Mouse (Mus musculus) ES-E14 (cell line): ENCODE measurements around the gene Ppm1l. TPM values are rescaled to one million over a fixed set of nuclear protein-coding genes. Genes with fewer than 3 reads are reported as not detected.
A peak's percentile ranks its signal among the peaks of the same experiment; 100 is the strongest.

ENCODE experiments used
- DNase-seq: peaks from one replicate; pipeline ENCODE4 v3.0.0-alpha.2; 2013; ENCODE audit warnings: low read depth, low spot score
- H3K27ac ChIP-seq: 2 replicates; pipeline ENCODE4 v1.5.1; 2012; ENCODE audit warnings: low read depth, mild to moderate bottlenecking, low read length, moderate library complexity, mixed read lengths; ENCODE audit not compliant: poor library complexity, insufficient read depth, severe bottlenecking
- H3K36me3 ChIP-seq: 2 replicates; pipeline ENCODE4 v1.6.1; 2012; ENCODE audit warnings: mild to moderate bottlenecking, low read length, moderate library complexity, mixed read lengths; ENCODE audit not compliant: control insufficient read depth, poor library complexity, insufficient read depth, severe bottlenecking
- H3K4me1 ChIP-seq, 2 experiments: fragments of 150-350 bp in 1 of 2; sonication (generic) in 1 of 2; 2 replicates each; pipeline ENCODE4 v1.6.1; 2012; ENCODE audit warnings: low read length in 2 of 2, mild to moderate bottlenecking in 1 of 2, mixed read lengths in 1 of 2; ENCODE audit not compliant: control insufficient read depth in 2 of 2, insufficient read depth in 2 of 2, poor library complexity in 1 of 2
- H3K4me3 ChIP-seq, 2 experiments: fragments of 150-350 bp in 1 of 2; sonication (generic) in 1 of 2; 2 replicates each; pipeline ENCODE4 v1.5.1; 2012; ENCODE audit warnings: low read length in 2 of 2, low read depth in 1 of 2, mild to moderate bottlenecking in 1 of 2, mixed read lengths in 1 of 2; ENCODE audit not compliant: insufficient read depth in 1 of 2, poor library complexity in 1 of 2, severe bottlenecking in 1 of 2
- H3K9ac ChIP-seq: 2 replicates; pipeline ENCODE4 v1.6.1; 2012; ENCODE audit warnings: low read depth, mild to moderate bottlenecking, low read length, mixed read lengths; ENCODE audit not compliant: poor library complexity, insufficient read depth, severe bottlenecking
- H3K9me3 ChIP-seq: fragments of 150-350 bp; sonication (generic); 2 replicates; pipeline ENCODE4 v1.6.1; 2012; ENCODE audit warnings: low read depth, mild to moderate bottlenecking, low read length; ENCODE audit not compliant: control insufficient read depth, insufficient read depth
- CHD2 ChIP-seq: IDR thresholded peaks from 2 replicates; pipeline ENCODE4 v1.6.1; 2014; ENCODE audit warnings: mild to moderate bottlenecking, low read depth, low read length, inconsistent platforms
- HCFC1 ChIP-seq: IDR thresholded peaks from 2 replicates; pipeline ENCODE4 v1.6.1; 2012; ENCODE audit warnings: low read length, inconsistent platforms, borderline replicate concordance; ENCODE audit not compliant: insufficient read depth
- MAFK ChIP-seq: IDR thresholded peaks from 2 replicates; pipeline ENCODE4 v1.6.1; 2014; ENCODE audit warnings: mild to moderate bottlenecking, low read depth, low read length, inconsistent platforms; ENCODE audit not compliant: insufficient read depth
- ZC3H11A ChIP-seq: IDR thresholded peaks from 2 replicates; pipeline ENCODE4 v1.6.1; 2012; ENCODE audit warnings: low read depth, mild to moderate bottlenecking, inconsistent platforms, low read length, borderline replicate concordance
- ZNF384 ChIP-seq: IDR thresholded peaks from 2 replicates; pipeline ENCODE4 v1.6.1; 2012; ENCODE audit warnings: low read depth, low read length, inconsistent platforms
- in situ Hi-C, 2 experiments: fragments of 600-800 bp; cut with MboI; formaldehyde crosslinking; loops; one replicate each; pipeline ENCODE4 v1.15.1; 2025; ENCODE audit warnings: low sequenced_read_pairs in 2 of 2, inconsistent platforms in 1 of 2; ENCODE audit not compliant: unreplicated experiment in 2 of 2
- total RNA-seq: library from RNA; depleted of rRNA; stranded (reverse); fragments of 300-350 nt; gene quantifications from 2 replicates; pipeline ENCODE4 v1.2.3, GENCODE M21; 2012

The Ppm1l gene
- total RNA-seq, 1 experiment = 5.6 TPM

DNA sequence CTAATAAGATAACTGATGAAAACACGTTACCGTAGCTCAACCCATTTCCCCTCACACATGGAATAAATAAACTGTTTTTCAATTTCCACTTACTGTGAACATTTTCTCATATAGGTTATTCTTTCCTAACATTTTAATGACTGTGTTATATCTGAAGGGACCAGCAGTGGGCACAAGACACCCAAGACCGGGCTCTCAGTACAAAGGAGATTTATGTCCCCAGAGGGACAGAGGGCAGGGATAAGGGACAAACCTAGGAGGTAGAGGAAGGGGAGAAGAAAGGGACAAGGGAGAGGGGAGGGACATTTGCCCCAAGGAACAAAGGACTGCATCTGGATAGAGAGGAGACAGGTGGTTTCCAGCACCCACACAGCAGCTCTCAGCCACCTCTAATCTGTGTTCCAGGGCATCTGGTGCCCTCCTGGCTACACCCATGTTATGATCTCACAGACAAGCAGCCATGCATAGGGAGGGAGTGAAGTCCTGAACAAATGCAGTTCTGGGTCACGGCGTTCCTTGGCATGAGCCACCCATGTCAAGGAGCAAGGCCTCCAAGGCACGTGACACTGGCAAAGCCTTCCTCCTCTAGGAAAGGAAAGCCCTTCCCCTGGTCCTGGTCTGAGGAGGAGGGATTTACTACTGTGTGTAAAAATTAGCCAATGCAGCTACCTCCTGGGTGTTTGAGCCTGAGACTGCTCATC is 174.5 kb downstream of the Ppm1l start:
- Histone ChIP-seq H3K4me1 (no peaks in the 10 kb centered on the region), H3K27ac (no peak overlapping the region), H3K36me3 (no peaks in the 10 kb centered on the region), H3K9ac (no peak overlapping the region), H3K9me3 (no peaks in the 10 kb centered on the region), H3K4me3 (no peak overlapping the region)
- TF ChIP-seq HCFC1 = no peak
- DNase-seq = no peak
- in situ Hi-C loops = loop anchor here in 1 of 2 experiments (25.0 kb wide), 1 partner anchor 229 kb away; no protein-coding TSS in a partner anchor

DNA sequence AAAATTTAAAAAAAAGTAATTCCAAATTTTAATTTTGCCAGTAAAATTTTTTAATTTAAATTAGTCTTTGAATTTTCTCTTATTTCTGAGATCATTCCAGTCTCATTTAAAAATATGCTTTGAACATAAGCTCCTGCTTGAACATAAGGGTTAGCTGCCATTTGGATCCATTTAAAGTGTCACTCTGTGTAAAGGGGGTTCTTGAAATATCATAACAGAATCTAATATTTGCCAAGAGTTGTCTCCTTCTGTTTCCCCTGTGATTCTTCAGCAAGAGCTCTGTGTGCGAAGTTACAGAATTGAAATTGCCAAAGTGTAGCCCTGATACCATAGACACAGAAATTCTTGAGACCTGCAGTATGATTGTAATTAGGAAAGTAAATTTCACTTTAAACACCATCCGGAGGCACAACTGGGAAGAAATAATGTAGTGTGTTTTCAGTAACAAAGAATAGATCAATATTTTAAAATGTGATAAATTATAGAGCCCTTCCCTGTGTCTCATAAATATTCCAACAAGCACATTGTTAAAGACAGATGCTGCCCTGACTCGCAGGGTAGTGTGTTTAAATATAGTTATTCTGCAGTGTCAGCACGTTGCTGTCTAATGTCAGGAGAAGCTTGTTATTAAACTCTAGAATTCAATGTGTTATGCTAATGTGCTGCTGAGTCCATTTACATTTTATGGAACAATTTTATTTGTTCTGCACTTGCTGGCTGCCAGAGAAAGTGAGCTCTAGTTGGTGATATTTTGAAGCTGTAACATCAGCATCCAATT is 177.8 kb downstream of the Ppm1l start:
- Histone ChIP-seq H3K27ac (no peak overlapping the region), H3K4me1 (no peaks in the 10 kb centered on the region), H3K9ac (no peak overlapping the region), H3K9me3 (no peaks in the 10 kb centered on the region), H3K4me3 (no peak overlapping the region), H3K36me3 (no peaks in the 10 kb centered on the region)
- in situ Hi-C loops = loop anchor here in 1 of 2 experiments (25.0 kb wide), 1 partner anchor 232 kb away; no protein-coding TSS in a partner anchor
- no peak for DNase-seq
- peak; percentile 64; the same call in 1 of the 2 replicates for TF ChIP-seq MAFK
- TF ChIP-seq HCFC1 = no peak

DNA sequence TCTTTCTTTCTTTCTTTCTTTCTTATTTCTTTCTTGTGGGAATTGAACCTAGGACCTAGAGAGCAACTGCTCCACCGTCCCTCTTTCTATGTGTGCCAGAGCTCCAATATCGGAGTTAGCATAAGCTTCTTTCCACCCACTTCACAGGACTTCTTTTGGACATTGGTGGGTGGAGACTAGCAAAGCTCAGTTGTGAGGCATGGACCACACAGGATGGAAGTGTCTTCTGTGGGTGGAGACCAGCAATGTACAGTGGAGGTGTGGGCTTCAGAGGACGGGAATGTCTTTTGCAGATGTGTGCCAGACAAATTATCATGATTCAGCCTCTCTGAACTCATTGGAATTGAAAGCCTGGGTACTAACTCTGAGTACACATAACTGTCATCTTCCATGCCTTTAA is 180.5 kb downstream of the Ppm1l start:
- no peak overlapping the region for H3K9ac ChIP-seq
- no peak overlapping the region for H3K4me3 ChIP-seq
- H3K36me3 ChIP-seq = no peaks in the 10 kb centered on the region
- H3K9me3 ChIP-seq = no peaks in the 10 kb centered on the region
- TF ChIP-seq ZC3H11A (no peak), MAFK (no peak), CHD2 (no peak), HCFC1 (no peak), ZNF384 (no peak)
- in situ Hi-C loops = loop anchor here in 1 of 2 experiments (25.0 kb wide), 1 partner anchor 235 kb away; no protein-coding TSS in a partner anchor
- no peaks in the 10 kb centered on the region for H3K4me1 ChIP-seq
- no peak for DNase-seq
- no peak overlapping the region for H3K27ac ChIP-seq

DNA sequence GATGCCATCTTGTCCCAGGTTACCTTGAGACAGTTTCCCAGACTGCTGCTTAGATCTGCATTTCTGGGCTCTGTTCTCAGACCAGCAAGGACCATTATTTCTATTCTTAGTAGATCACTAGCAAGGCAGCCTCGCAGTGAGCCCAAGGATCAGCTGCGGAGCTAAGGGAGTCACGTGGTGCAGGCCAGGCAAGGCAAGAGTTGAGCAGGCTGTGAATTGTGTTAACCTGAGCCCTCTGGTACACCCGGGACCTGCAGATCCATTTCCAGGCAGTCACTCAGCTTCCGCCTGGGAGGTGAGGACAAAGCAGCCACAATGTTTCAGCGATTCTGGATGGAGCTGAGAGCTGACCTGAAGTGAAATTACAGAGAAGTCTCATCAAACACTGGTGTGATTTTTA is 185.3 kb downstream of the Ppm1l start:
- peak; percentile 16 for DNase-seq
- H3K4me3 ChIP-seq = no peak overlapping the region
- in situ Hi-C loops = no loop called here
- no peaks in the 10 kb centered on the region for H3K9me3 ChIP-seq
- H3K4me1 ChIP-seq = no peaks in the 10 kb centered on the region
- TF ChIP-seq HCFC1 = no peak
- no peak for TF ChIP-seq ZNF384
- TF ChIP-seq MAFK = no peak
- no peak for TF ChIP-seq CHD2
- TF ChIP-seq ZC3H11A = no peak
- no peak overlapping the region for H3K27ac ChIP-seq
- no peak overlapping the region for H3K9ac ChIP-seq
- no peaks in the 10 kb centered on the region for H3K36me3 ChIP-seq
